Mouse (Mus musculus) G1E (cell line): ENCODE measurements around the gene Ccnt1. TPM values are rescaled to one million over a fixed set of nuclear protein-coding genes. Genes with fewer than 3 reads are reported as not detected.

Experiments used
- ATAC-seq: 2 replicates; pipeline ENCODE4 v1.8.0; 2016; ENCODE audit warnings: mild to moderate bottlenecking; ENCODE audit not compliant: insufficient number of reproducible peaks, poor library complexity, low FRiP score, severe bottlenecking; ENCODE audit errors: extremely low read depth
- DNase-seq: peaks from one replicate; pipeline ENCODE4 v3.0.0; 2012; ENCODE audit warnings: low spot score
- H3K27me3 ChIP-seq: 2 replicates; pipeline ENCODE4 v1.6.1; 2012; ENCODE audit warnings: mild to moderate bottlenecking, low read length, inconsistent platforms; ENCODE audit not compliant: insufficient read depth
- H3K36me3 ChIP-seq: replicated peaks from 2 replicates; pipeline ENCODE3; 2012; ENCODE audit warnings: mild to moderate bottlenecking, inconsistent platforms
- H3K4me1 ChIP-seq: 2 replicates; pipeline ENCODE4 v1.6.1; 2012; ENCODE audit warnings: low read depth, low read length, inconsistent platforms, mixed read lengths; ENCODE audit not compliant: insufficient read depth
- H3K4me3 ChIP-seq: 2 replicates; pipeline ENCODE4 v1.5.1; 2012; ENCODE audit warnings: low read depth, mild to moderate bottlenecking, inconsistent platforms, low read length, moderate library complexity, mixed read lengths
- H3K9me3 ChIP-seq: replicated peaks from 2 replicates; pipeline ENCODE4 v1.6.1; 2012; ENCODE audit warnings: inconsistent platforms
- CTCF ChIP-seq: IDR thresholded peaks from 2 replicates; pipeline ENCODE4 v1.5.1; 2012; ENCODE audit warnings: low read depth, low read length, inconsistent platforms, mixed read lengths
- GATA1 ChIP-seq: IDR thresholded peaks from 2 replicates; pipeline ENCODE4 v1.6.1; 2012; ENCODE audit warnings: borderline replicate concordance, low read length, inconsistent platforms, mixed read lengths
- GATA2 ChIP-seq: IDR thresholded peaks from 2 replicates; pipeline ENCODE4 v1.6.1; 2012; ENCODE audit warnings: low read depth, low read length, inconsistent platforms, borderline replicate concordance
- POLR2AphosphoS5 ChIP-seq: IDR thresholded peaks from 2 replicates; pipeline ENCODE4 v1.6.1; 2012; ENCODE audit warnings: low read depth, low read length, inconsistent platforms; ENCODE audit not compliant: insufficient replicate concordance
- TAL1 ChIP-seq: conservative IDR thresholded peaks from 2 replicates; pipeline ENCODE4 v1.6.1; 2012; ENCODE audit warnings: low read depth, low read length, inconsistent platforms, mixed read lengths
- polyA plus RNA-seq: library from polyadenylated mRNA; stranded (reverse); fragments of >175 nt; gene quantifications from 2 replicates; pipeline ENCODE4 v1.2.3, GENCODE M21; 2012
- total RNA-seq, 2 experiments: library from RNA; stranded (forward) in 1 of 2; stranded (reverse) in 1 of 2; fragments of 200-1000 nt in 1 of 2; fragments of >200 nt in 1 of 2; fragmentation: Nextera tagmentation in 1 of 2; gene quantifications; 2 replicates each; pipeline ENCODE4 v1.2.3; 2014 to 2017

Ccnt1 gene
- total and polyA plus RNA-seq, 3 experiments: 6.4 to 78.2 (median 76.1) TPM

GRCm38 (mm10) chr15:98612229-98612628 is 41.5 kb upstream of the Ccnt1 start:
- ATAC-seq (no peak), DNase-seq (no peak)
- Histone ChIP-seq H3K4me1 (peaks cover under 1% of the 10 kb centered on the region; the same call in 1 of the 2 replicates), H3K4me3 (no peak overlapping the region), H3K27me3 (peaks cover 38% of the 10 kb centered on the region), H3K9me3 (peaks cover 5% of the 10 kb centered on the region), H3K36me3 (no peaks in the 10 kb centered on the region)
- TF ChIP-seq CTCF: no peak
- no peak for TF ChIP-seq GATA2
- no peak for TF ChIP-seq TAL1
- TF ChIP-seq POLR2AphosphoS5: no peak
- TF ChIP-seq GATA1: no peak

DNA sequence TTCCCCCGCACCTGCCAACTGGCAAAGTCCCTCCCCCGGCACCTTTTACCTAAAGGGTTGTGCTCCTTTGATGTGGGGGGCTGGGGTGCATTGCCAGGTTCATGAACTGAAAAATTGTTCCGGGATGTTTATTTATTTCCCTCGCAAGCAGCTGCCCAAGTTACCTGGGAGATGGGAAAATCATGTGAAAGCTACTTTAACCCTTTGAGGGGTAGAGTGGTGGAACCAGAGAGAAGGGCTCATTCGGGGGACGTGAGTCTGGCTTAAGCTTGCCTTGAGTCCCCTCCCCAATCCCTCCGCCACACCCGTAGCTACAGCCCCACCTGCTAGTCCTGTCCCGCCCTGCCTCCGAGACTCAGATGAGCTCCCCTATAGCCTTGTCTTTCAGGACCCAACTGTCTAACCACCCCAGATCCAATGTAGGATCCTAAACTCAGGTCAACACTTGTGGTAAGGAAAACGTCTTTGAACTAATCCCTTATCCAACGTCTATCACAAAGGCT is 39.5 kb upstream of the Ccnt1 start:
- peaks cover 5% of the 10 kb centered on the region for H3K9me3 ChIP-seq
- no peak for ATAC-seq
- TF ChIP-seq GATA1: no peak
- no peak for TF ChIP-seq GATA2
- no peak for TF ChIP-seq POLR2AphosphoS5
- no peak for TF ChIP-seq TAL1
- TF ChIP-seq CTCF: no peak
- H3K36me3 ChIP-seq: no peaks in the 10 kb centered on the region
- no peak overlapping the region for H3K4me3 ChIP-seq
- H3K27me3 ChIP-seq: peaks cover 45% of the 10 kb centered on the region
- H3K4me1 ChIP-seq: no peaks in the 10 kb centered on the region
- no peak for DNase-seq

GRCm38 (mm10) chr15:98609331-98610130 is 38.8 kb upstream of the Ccnt1 start, which contains the start of gene Adcy6:
Adcy6 (minus strand) TSS chr15:98610076.
- Histone ChIP-seq H3K27me3 (peaks cover 47% of the 10 kb centered on the region), H3K4me3 (no peak within 1 kb of the TSS), H3K4me1 (no peaks in the 10 kb centered on the region), H3K9me3 (peaks cover 5% of the 10 kb centered on the region), H3K36me3 (no peaks in the 10 kb centered on the region)
- ATAC-seq: no peak
- no peak for TF ChIP-seq TAL1
- no peak for DNase-seq

- Histone ChIP-seq H3K36me3 (no peaks in the 10 kb centered on the region), H3K4me1 (no peaks in the 10 kb centered on the region; the same call in 1 of the 2 replicates), H3K9me3 (peaks cover 5% of the 10 kb centered on the region), H3K4me3 (no peak overlapping the region), H3K27me3 (peaks cover 51% of the 10 kb centered on the region)
- TF ChIP-seq GATA1 (no peak), POLR2AphosphoS5 (no peak), CTCF (no peak), TAL1 (no peak), GATA2 (no peak)
- ATAC-seq (no peak), DNase-seq (no peak)
These were observed 38.1 kb upstream of the Ccnt1 start for GRCm38 (mm10) chr15:98608784-98609250.

- Histone ChIP-seq H3K27me3 (peaks cover 51% of the 10 kb centered on the region), H3K4me1 (no peaks in the 10 kb centered on the region; the same call in 1 of the 2 replicates)
- no peak for ATAC-seq
These were observed 37.5 kb upstream of the Ccnt1 start for GRCm38 (mm10) chr15:98608058-98608783.

GRCm38 (mm10) chr15:98607557-98607956 is 36.8 kb upstream of the Ccnt1 start:
- Histone ChIP-seq H3K27me3 (peaks cover 55% of the 10 kb centered on the region), H3K36me3 (no peaks in the 10 kb centered on the region), H3K4me3 (no peak overlapping the region), H3K4me1 (no peaks in the 10 kb centered on the region; the same call in 1 of the 2 replicates), H3K9me3 (peaks cover 5% of the 10 kb centered on the region)
- ATAC-seq: no peak
- no peak for DNase-seq
- TF ChIP-seq POLR2AphosphoS5: no peak
- TF ChIP-seq CTCF: no peak
- TF ChIP-seq GATA2: no peak
- TF ChIP-seq GATA1: no peak
- TF ChIP-seq TAL1: no peak

More at GRCm38 (mm10) chr15:98608058-98608783, 37.5 kb upstream of the Ccnt1 start:
- Histone ChIP-seq H3K36me3 (no peaks in the 10 kb centered on the region), H3K4me3 (no peak overlapping the region), H3K9me3 (peaks cover 5% of the 10 kb centered on the region)
- TF ChIP-seq CTCF: no peak
- no peak for TF ChIP-seq TAL1
- TF ChIP-seq GATA1: no peak
- no peak for TF ChIP-seq GATA2
- no peak for TF ChIP-seq POLR2AphosphoS5
- DNase-seq: no peak
